Mouse (Mus musculus) E14TG2a.4 (cell line): ENCODE measurements around the gene Nprl3.

ENCODE experiments used
- CTCF ChIP-seq: conservative IDR thresholded peaks from 2 replicates; pipeline ENCODE4 v1.5.1; 2014; ENCODE audit warnings: low read length
- NANOG ChIP-seq: IDR thresholded peaks from 2 replicates; pipeline ENCODE4 v1.6.1; 2014; ENCODE audit warnings: borderline replicate concordance, low read length, mixed read lengths
- POU5F1 ChIP-seq: IDR thresholded peaks from 2 replicates; pipeline ENCODE4 v1.6.1; 2014; ENCODE audit warnings: low read length, borderline replicate concordance

- no peak for TF ChIP-seq NANOG
- no peak for TF ChIP-seq CTCF
- no peak for TF ChIP-seq POU5F1
Measured at GRCm38 (mm10) chr11:32184469-32184868, 83.0 kb downstream of the Nprl3 start.
